Mouse (Mus musculus) heart, postnatal 4 days (tissue): ENCODE measurements around the gene Vrk1. TPM values are rescaled to one million over a fixed set of nuclear protein-coding genes. Genes with fewer than 3 reads are reported as not detected.

ENCODE experiments used
- DNase-seq: peaks from one replicate; pipeline ENCODE4 v3.0.0; 2021
- total RNA-seq, 2 experiments: library from RNA; stranded (reverse); gene quantifications; 2 replicates each; pipeline ENCODE4 v1.2.3; 2021

The Vrk1 gene
- total RNA-seq, 2 experiments from 2014 or later: 26.4 to 28.0 TPM

GRCm38 (mm10) chr12:106123276-106123675, 113.2 kb downstream of the Vrk1 start:
- no peak for DNase-seq

GRCm38 (mm10) chr12:106124581-106124980, 114.6 kb downstream of the Vrk1 start:
- DNase-seq: no peak

Other genes with a start within 250 kb of the Vrk1 start
- gene Papola, start 225.5 kb upstream of the Vrk1 start, total RNA-seq: 100 to 1,000 TPM; 168 to 174 TPM